Mouse (Mus musculus): ENCODE results near the gene Zfp384.

The Zfp384 gene

GRCm38 (mm10) chr6:125009129-125009180, at the start of gene Zfp384:
TSS of gene Zfp384 (plus strand) at chr6:125009145.
- DNase-seq (ENCODE audit: low read depth, low spot score) = no peak

GRCm38 (mm10) chr6:124959960-124960359, 49.0 kb upstream of the Zfp384 start:
- DNase-seq (ENCODE audit: low read depth, low spot score) = no peak

- no peak for DNase-seq (ENCODE audit: low read depth, low spot score)
These were observed 47.9 kb upstream of the Zfp384 start for GRCm38 (mm10) chr6:124961021-124961420.

GRCm38 (mm10) chr6:124964638-124965037, 44.3 kb upstream of the Zfp384 start:
- DNase-seq (ENCODE audit: low read depth, low spot score) = no peak

GRCm38 (mm10) chr6:124965088-124965719, 43.7 kb upstream of the Zfp384 start, which contains the start of gene Cops7a:
TSS of gene Cops7a (minus strand) at chr6:124965538.
- DNase-seq (ENCODE audit: low read depth, low spot score) = peak; percentile 90

GRCm38 (mm10) chr6:124965747-124966146, 43.2 kb upstream of the Zfp384 start:
- DNase-seq (ENCODE audit: low read depth, low spot score) = no peak

GRCm38 (mm10) chr6:124966466-124967118, 42.4 kb upstream of the Zfp384 start:
- no peak for DNase-seq (ENCODE audit: low read depth, low spot score)

- DNase-seq (ENCODE audit: low read depth, low spot score) = peak; percentile 72
These were observed 41.2 kb upstream of the Zfp384 start for GRCm38 (mm10) chr6:124967766-124968165.

- no peak for DNase-seq (ENCODE audit: low read depth, low spot score)
These were observed 16.7 kb upstream of the Zfp384 start for GRCm38 (mm10) chr6:124992241-124992640.

- DNase-seq (ENCODE audit: low read depth, low spot score) = no peak
These were observed 15.6 kb upstream of the Zfp384 start for GRCm38 (mm10) chr6:124993365-124993764.

GRCm38 (mm10) chr6:124993876-124994275, 15.1 kb upstream of the Zfp384 start:
- no peak for DNase-seq (ENCODE audit: low read depth, low spot score)

- no peak for DNase-seq (ENCODE audit: low read depth, low spot score)
These were observed 13.7 kb upstream of the Zfp384 start for GRCm38 (mm10) chr6:124995246-124995645.

GRCm38 (mm10) chr6:124995831-124996403, 13.0 kb upstream of the Zfp384 start:
- DNase-seq (ENCODE audit: low read depth, low spot score) = no peak

GRCm38 (mm10) chr6:124996551-124997501, 12.1 kb upstream of the Zfp384 start, which contains the start of gene Pianp:
TSS of gene Pianp (plus strand) at chr6:124996694.
- DNase-seq (ENCODE audit: low read depth, low spot score) = peak; percentile 52

GRCm38 (mm10) chr6:124998066-124998465, 10.9 kb upstream of the Zfp384 start:
- no peak for DNase-seq (ENCODE audit: low read depth, low spot score)

GRCm38 (mm10) chr6:124999091-124999490, 9.9 kb upstream of the Zfp384 start:
- no peak for DNase-seq (ENCODE audit: low read depth, low spot score)

- no peak for DNase-seq (ENCODE audit: low read depth, low spot score)
These were observed 9.4 kb upstream of the Zfp384 start for GRCm38 (mm10) chr6:124999546-124999945.

- no peak for DNase-seq (ENCODE audit: low read depth, low spot score)
These were observed 5.2 kb upstream of the Zfp384 start for GRCm38 (mm10) chr6:125003706-125004105.

GRCm38 (mm10) chr6:125005086-125005485, 3.9 kb upstream of the Zfp384 start:
- DNase-seq (ENCODE audit: low read depth, low spot score) = no peak

GRCm38 (mm10) chr6:125008060-125008459, 885 bp upstream of the Zfp384 start:
- DNase-seq (ENCODE audit: low read depth, low spot score) = no peak

GRCm38 (mm10) chr6:125008586-125009128, 288 bp upstream of the Zfp384 start:
- DNase-seq (ENCODE audit: low read depth, low spot score) = peak; percentile 98

All from forelimb bud, embryonic 11.5 days (tissue).